Mouse (Mus musculus) adrenal gland, postnatal 36 days (tissue): ENCODE measurements around the gene Olfr1443. TPM values are rescaled to one million over a fixed set of nuclear protein-coding genes. Genes with fewer than 3 reads are reported as not detected.

Source experiments
- total RNA-seq, 2 experiments: library from RNA; stranded (reverse); gene quantifications; 2 replicates each; pipeline ENCODE4 v1.2.3; 2021

Gene Olfr1443
- total RNA-seq, 2 experiments from 2014 or later, result not detected

Other genes with a start within 250 kb of the Olfr1443 start
- gene Mpeg1, start 217.3 kb upstream of the Olfr1443 start, total RNA-seq, result 10 to 100 TPM; 23.7 to 25.0 TPM
- 10 to 100 TPM; 11.4 to 17.6 TPM for gene Dtx4, start 176.7 kb upstream of the Olfr1443 start, total RNA-seq
- 1 to 10 TPM; 3.2 to 6.4 TPM for gene Fam111a, start 132.4 kb upstream of the Olfr1443 start, total RNA-seq
- gene Gm4952, start 78.1 kb upstream of the Olfr1443 start, total RNA-seq, result under 1 TPM in 1 of 2 experiments, not detected in 1; 0.53 TPM
- under 1 TPM in 1 of 2 experiments, not detected in 1; 0.33 TPM for gene Glyat, start 44.8 kb upstream of the Olfr1443 start, total RNA-seq
- gene Olfr1442, start 7.7 kb upstream of the Olfr1443 start, total RNA-seq, result not detected
- gene Keg1, start 17.7 kb downstream of the Olfr1443 start, total RNA-seq, result not detected
- 1 to 10 TPM; 1.6 to 2.8 TPM for gene Cntf, start 87.5 kb downstream of the Olfr1443 start, total RNA-seq
- 10 to 100 TPM; 72.7 to 88.4 TPM for gene Zfp91, start 118.0 kb downstream of the Olfr1443 start, total RNA-seq
- 1 to 10 TPM; 1.6 to 1.8 TPM for gene Lpxn, start 118.1 kb downstream of the Olfr1443 start, total RNA-seq
- not detected for gene Gm5244, start 168.6 kb downstream of the Olfr1443 start, total RNA-seq
- not detected for gene Olfr1444, start 179.2 kb downstream of the Olfr1443 start, total RNA-seq
- not detected for gene Olfr1445, start 205.7 kb downstream of the Olfr1443 start, total RNA-seq
- not detected for gene Olfr1446, start 215.4 kb downstream of the Olfr1443 start, total RNA-seq
- not detected for gene Olfr1447, start 225.6 kb downstream of the Olfr1443 start, total RNA-seq
- gene Olfr1448, start 246.3 kb downstream of the Olfr1443 start, total RNA-seq, result not detected